Mouse (Mus musculus): ENCODE data around the gene Samsn1. TPM values are rescaled to one million over a fixed set of nuclear protein-coding genes. Genes with fewer than 3 reads are reported as not detected.
"Not testable (repeated sequence)": the region's sequence is repeated elsewhere in the genome, so short reads cannot be mapped to it uniquely, and the experiment has no call there.

Samsn1 gene
- polyA plus RNA-seq, 1 experiment from 2014 or later = 0.42 TPM

GRCm38 (mm10) chr16:75849039-75849438 lies 173.0 kb downstream of the Samsn1 start:
- no peaks in the 10 kb centered on the region for H3K9me3 ChIP-seq (ENCODE audit: control insufficient read depth, low read length)
- no peaks in the 10 kb centered on the region for H3K36me3 ChIP-seq (ENCODE audit: control insufficient read depth, insufficient read depth, low read length)
- no peak overlapping the region for H3K4me2 ChIP-seq (ENCODE audit: low read depth, low read length)
- no peak for ATAC-seq (ENCODE audit: low read depth)
- H3K27ac ChIP-seq (ENCODE audit: low read depth, low read length) = no peak overlapping the region
- H3K4me3 ChIP-seq (ENCODE audit: low read depth, low read length) = no peak overlapping the region
- H3K9ac ChIP-seq (replicated peaks; ENCODE audit: low read depth, low read length) = no peak overlapping the region
- WGBS = 84% methylated on average over 6 of the region's 6 CpGs
- H3K4me1 ChIP-seq (ENCODE audit: control insufficient read depth, insufficient read depth, low read length) = no peaks in the 10 kb centered on the region
- H3K27me3 ChIP-seq (ENCODE audit: control insufficient read depth, insufficient read depth, low read length) = no peaks in the 10 kb centered on the region

- 0 out of 2 replicates have a peak overlapping the region, but pooled peaks have one; percentile 11 for H3K4me2 ChIP-seq (ENCODE audit: low read depth, low read length)
- H3K4me3 ChIP-seq (ENCODE audit: low read depth, low read length) = no peak overlapping the region
These were observed 178.4 kb downstream of the Samsn1 start for GRCm38 (mm10) chr16:75843653-75844062.

DNA sequence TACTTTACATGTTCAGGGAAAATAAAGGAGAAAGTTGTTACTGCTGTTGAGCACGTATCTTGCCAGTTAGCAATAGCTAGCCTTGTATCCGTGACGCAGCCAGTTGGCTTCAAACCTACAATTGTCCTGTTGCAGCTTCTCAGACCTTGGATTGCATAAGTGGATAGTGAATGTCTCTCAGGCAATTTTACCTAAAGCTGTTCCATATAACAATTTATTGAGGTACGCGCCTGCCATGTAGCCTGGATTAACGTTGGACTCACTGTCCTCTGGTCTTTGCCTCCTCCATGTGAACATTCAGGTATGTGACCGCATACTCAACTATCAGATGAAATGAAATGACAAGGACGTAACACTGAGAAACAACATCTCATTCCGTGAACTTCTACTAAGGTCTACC lies 179.1 kb downstream of the Samsn1 start:
- Histone ChIP-seq H3K27me3 (ENCODE audit: control insufficient read depth, insufficient read depth, low read length) (no peaks in the 10 kb centered on the region), H3K4me3 (ENCODE audit: low read depth, low read length) (no peak overlapping the region), H3K9ac (replicated peaks; ENCODE audit: low read depth, low read length) (no peak overlapping the region), H3K4me1 (ENCODE audit: control insufficient read depth, insufficient read depth, low read length) (0 out of 2 replicates have a peak, but pooled peaks cover 5% of the 10 kb centered on the region), H3K9me3 (ENCODE audit: control insufficient read depth, low read length) (no peaks in the 10 kb centered on the region), H3K27ac (ENCODE audit: low read depth, low read length) (no peak overlapping the region), H3K36me3 (ENCODE audit: control insufficient read depth, insufficient read depth, low read length) (no peaks in the 10 kb centered on the region), H3K4me2 (ENCODE audit: low read depth, low read length) (no peak overlapping the region)
- 95% methylated on average over 9 of the region's 9 CpGs for WGBS
- ATAC-seq (ENCODE audit: low read depth) = no peak

More at GRCm38 (mm10) chr16:75843653-75844062, 178.4 kb downstream of the Samsn1 start:
- Histone ChIP-seq H3K4me1 (ENCODE audit: control insufficient read depth, insufficient read depth, low read length) (0 out of 2 replicates have a peak, but pooled peaks cover 5% of the 10 kb centered on the region), H3K9ac (replicated peaks; ENCODE audit: low read depth, low read length) (no peak overlapping the region), H3K27ac (ENCODE audit: low read depth, low read length) (peak overlapping the region; percentile 40; the same call in 1 of the 2 replicates), H3K9me3 (ENCODE audit: control insufficient read depth, low read length) (no peaks in the 10 kb centered on the region), H3K36me3 (ENCODE audit: control insufficient read depth, insufficient read depth, low read length) (no peaks in the 10 kb centered on the region), H3K27me3 (ENCODE audit: control insufficient read depth, insufficient read depth, low read length) (no peaks in the 10 kb centered on the region)
- ATAC-seq (ENCODE audit: low read depth) = peak; percentile 75; the same call in 1 of the 2 replicates
- 23% methylated on average over 7 of the region's 7 CpGs for WGBS

GRCm38 (mm10) chr16:75842569-75842968 lies 179.5 kb downstream of the Samsn1 start:
- no peak for ATAC-seq (ENCODE audit: low read depth)
- H3K4me2 ChIP-seq (ENCODE audit: low read depth, low read length) = no peak overlapping the region
- H3K4me3 ChIP-seq (ENCODE audit: low read depth, low read length) = no peak overlapping the region
- no peak overlapping the region for H3K27ac ChIP-seq (ENCODE audit: low read depth, low read length)
- no peak overlapping the region for H3K9ac ChIP-seq (replicated peaks; ENCODE audit: low read depth, low read length)
- H3K27me3 ChIP-seq (ENCODE audit: control insufficient read depth, insufficient read depth, low read length) = no peaks in the 10 kb centered on the region
- H3K9me3 ChIP-seq (ENCODE audit: control insufficient read depth, low read length) = no peaks in the 10 kb centered on the region
- H3K36me3 ChIP-seq (ENCODE audit: control insufficient read depth, insufficient read depth, low read length) = no peaks in the 10 kb centered on the region
- 91% methylated on average over 9 of the region's 9 CpGs for WGBS
- 0 out of 2 replicates have a peak, but pooled peaks cover 5% of the 10 kb centered on the region for H3K4me1 ChIP-seq (ENCODE audit: control insufficient read depth, insufficient read depth, low read length)

DNA sequence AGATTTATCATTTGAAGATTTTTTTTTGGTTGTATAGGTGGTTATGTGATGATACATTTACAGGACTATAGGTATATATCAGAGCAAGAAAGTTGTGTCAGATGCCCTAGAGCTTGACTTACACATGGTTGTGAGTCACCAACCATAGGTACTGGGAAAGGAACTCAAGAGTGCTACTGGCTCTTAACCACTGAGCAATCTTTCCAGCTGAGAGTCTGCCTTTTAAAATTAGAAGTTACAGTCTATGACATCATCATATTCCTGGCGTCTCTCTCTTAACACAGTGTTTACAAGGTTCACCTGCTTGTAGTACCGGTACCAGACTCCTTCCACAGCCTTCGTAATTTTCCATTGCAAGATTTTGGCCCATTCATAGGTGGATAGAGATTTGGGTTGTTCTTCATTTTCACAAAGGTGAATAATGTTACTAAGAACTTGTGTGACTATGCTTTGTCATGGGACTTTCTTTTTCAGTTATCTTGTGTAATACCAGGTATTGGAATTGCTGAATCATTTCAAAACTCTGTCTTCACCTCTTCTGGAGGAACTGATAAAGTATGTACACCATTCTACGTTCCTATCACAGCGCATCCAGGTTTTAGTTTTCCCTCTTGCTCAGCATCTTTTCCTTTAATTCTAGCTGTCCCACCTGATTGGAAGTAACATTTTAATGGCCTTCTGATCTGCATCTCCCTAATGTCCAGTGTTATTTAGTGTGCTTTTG lies 184.2 kb downstream of the Samsn1 start:
- no peak overlapping the region for H3K4me3 ChIP-seq (ENCODE audit: low read depth, low read length)
- no peaks in the 10 kb centered on the region for H3K27me3 ChIP-seq (ENCODE audit: control insufficient read depth, insufficient read depth, low read length)
- H3K4me2 ChIP-seq (ENCODE audit: low read depth, low read length) = no peak overlapping the region
- WGBS = 97% methylated on average over 5 of the region's 5 CpGs
- no peaks in the 10 kb centered on the region for H3K9me3 ChIP-seq (ENCODE audit: control insufficient read depth, low read length)
- H3K36me3 ChIP-seq (ENCODE audit: control insufficient read depth, insufficient read depth, low read length) = no peaks in the 10 kb centered on the region
- no peak for ATAC-seq (ENCODE audit: low read depth)
- no peak overlapping the region for H3K9ac ChIP-seq (replicated peaks; ENCODE audit: low read depth, low read length)
- no peak overlapping the region for H3K27ac ChIP-seq (ENCODE audit: low read depth, low read length)
- H3K4me1 ChIP-seq (ENCODE audit: control insufficient read depth, insufficient read depth, low read length) = no peaks in the 10 kb centered on the region

DNA sequence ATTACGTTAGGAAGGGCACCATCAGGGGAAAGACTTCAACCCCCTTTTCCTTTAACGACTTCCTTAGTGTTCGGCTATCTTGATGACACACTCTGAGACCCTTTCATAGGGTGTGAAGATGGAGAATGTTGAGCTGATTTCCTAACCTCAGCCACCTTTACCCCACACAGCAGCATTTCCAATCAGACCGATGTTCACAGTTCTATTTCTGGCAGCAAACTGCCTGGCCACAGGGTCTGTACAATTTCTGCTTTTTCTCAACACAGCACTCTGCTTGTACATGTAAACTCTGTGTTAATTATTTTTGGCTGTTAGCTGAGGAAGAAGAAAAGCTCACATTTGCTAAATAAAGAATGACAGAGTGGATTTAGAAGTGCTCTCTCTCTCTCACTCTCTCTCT lies 190.7 kb downstream of the Samsn1 start:
- no peak overlapping the region for H3K4me2 ChIP-seq (ENCODE audit: low read depth, low read length)
- ATAC-seq (ENCODE audit: low read depth) = no peak
- H3K4me1 ChIP-seq (ENCODE audit: control insufficient read depth, insufficient read depth, low read length) = no peaks in the 10 kb centered on the region
- no peaks in the 10 kb centered on the region for H3K27me3 ChIP-seq (ENCODE audit: control insufficient read depth, insufficient read depth, low read length)
- H3K36me3 ChIP-seq (ENCODE audit: control insufficient read depth, insufficient read depth, low read length) = no peaks in the 10 kb centered on the region
- H3K9ac ChIP-seq (replicated peaks; ENCODE audit: low read depth, low read length) = no peak overlapping the region
- H3K9me3 ChIP-seq (ENCODE audit: control insufficient read depth, low read length) = no peaks in the 10 kb centered on the region
- 87% methylated on average over 4 of the region's 4 CpGs for WGBS
- no peak overlapping the region for H3K4me3 ChIP-seq (ENCODE audit: low read depth, low read length)
- no peak overlapping the region for H3K27ac ChIP-seq (ENCODE audit: low read depth, low read length)

DNA sequence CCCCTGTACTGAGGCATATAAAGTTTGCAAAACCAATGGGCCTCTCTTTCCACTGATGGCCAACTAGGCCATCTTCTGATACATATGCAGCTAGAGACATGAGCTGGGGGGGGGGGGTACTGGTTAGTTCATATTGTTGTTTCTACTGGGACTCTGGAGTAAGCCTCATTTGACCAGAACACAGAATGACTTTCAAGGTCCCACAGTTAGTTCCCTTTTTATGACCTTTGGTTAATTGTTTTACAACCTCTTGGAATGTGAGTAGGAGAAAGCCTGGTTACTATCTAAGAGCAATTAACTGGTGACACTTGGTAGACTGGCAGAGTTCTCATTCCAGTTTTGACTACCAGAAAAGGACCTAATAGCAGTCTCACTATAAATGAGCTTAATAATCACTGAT lies 195.1 kb downstream of the Samsn1 start:
- H3K4me2 ChIP-seq (ENCODE audit: low read depth, low read length); ATAC-seq (ENCODE audit: low read depth); H3K9ac ChIP-seq (replicated peaks; ENCODE audit: low read depth, low read length); H3K36me3 ChIP-seq (ENCODE audit: control insufficient read depth, insufficient read depth, low read length); H3K4me3 ChIP-seq (ENCODE audit: low read depth, low read length); H3K27ac ChIP-seq (ENCODE audit: low read depth, low read length); H3K9me3 ChIP-seq (ENCODE audit: control insufficient read depth, low read length); H3K27me3 ChIP-seq (ENCODE audit: control insufficient read depth, insufficient read depth, low read length); H3K4me1 ChIP-seq (ENCODE audit: control insufficient read depth, insufficient read depth, low read length): not testable (repeated sequence)

GRCm38 (mm10) chr16:75826498-75826897 lies 195.6 kb downstream of the Samsn1 start:
- Histone ChIP-seq H3K4me1 (ENCODE audit: control insufficient read depth, insufficient read depth, low read length) (no peaks in the 10 kb centered on the region), H3K4me3 (ENCODE audit: low read depth, low read length) (no peak overlapping the region), H3K9me3 (ENCODE audit: control insufficient read depth, low read length) (no peaks in the 10 kb centered on the region)

GRCm38 (mm10) chr16:75823226-75823625 lies 198.9 kb downstream of the Samsn1 start:
- no peaks in the 10 kb centered on the region for H3K27me3 ChIP-seq (ENCODE audit: control insufficient read depth, insufficient read depth, low read length)
- no peak overlapping the region for H3K27ac ChIP-seq (ENCODE audit: low read depth, low read length)
- ATAC-seq (ENCODE audit: low read depth) = no peak
- 68% methylated on average over 6 of the region's 6 CpGs for WGBS
- no peak overlapping the region for H3K4me3 ChIP-seq (ENCODE audit: low read depth, low read length)
- H3K9me3 ChIP-seq (ENCODE audit: control insufficient read depth, low read length) = no peaks in the 10 kb centered on the region
- H3K4me2 ChIP-seq (ENCODE audit: low read depth, low read length) = no peak overlapping the region
- H3K4me1 ChIP-seq (ENCODE audit: control insufficient read depth, insufficient read depth, low read length) = no peaks in the 10 kb centered on the region
- H3K36me3 ChIP-seq (ENCODE audit: control insufficient read depth, insufficient read depth, low read length) = no peaks in the 10 kb centered on the region
- H3K9ac ChIP-seq (replicated peaks; ENCODE audit: low read depth, low read length) = no peak overlapping the region

More at GRCm38 (mm10) chr16:75826498-75826897, 195.6 kb downstream of the Samsn1 start:
- H3K36me3 ChIP-seq (ENCODE audit: control insufficient read depth, insufficient read depth, low read length) = no peaks in the 10 kb centered on the region
- no peaks in the 10 kb centered on the region for H3K27me3 ChIP-seq (ENCODE audit: control insufficient read depth, insufficient read depth, low read length)
- no peak overlapping the region for H3K9ac ChIP-seq (replicated peaks; ENCODE audit: low read depth, low read length)
- H3K4me2 ChIP-seq (ENCODE audit: low read depth, low read length) = no peak overlapping the region
- ATAC-seq (ENCODE audit: low read depth) = no peak
- no peak overlapping the region for H3K27ac ChIP-seq (ENCODE audit: low read depth, low read length)
